Mouse (Mus musculus) cerebellum, adult 11 months (tissue): ENCODE measurements around the gene Rgr.

ENCODE experiments used
- DNase-seq: peaks from one replicate; pipeline ENCODE4 v3.0.0; 2022

Rgr gene

GRCm38 (mm10) chr14:37048914-37049410 is at the start of gene Rgr:
TSS of gene Rgr (minus strand) at chr14:37048964.
- no peak for DNase-seq

GRCm38 (mm10) chr14:37097956-37098530 is 49.3 kb upstream of the Rgr start, which contains the start of gene Cdhr1:
TSS of gene Cdhr1 (minus strand) at chr14:37098347.
- no peak for DNase-seq

- no peak for DNase-seq
Observed at GRCm38 (mm10) chr14:37095556-37095955, 46.8 kb upstream of the Rgr start.

- DNase-seq = no peak
Observed at GRCm38 (mm10) chr14:37094436-37094835, 45.7 kb upstream of the Rgr start.

GRCm38 (mm10) chr14:37083755-37084154 is 35.0 kb upstream of the Rgr start:
- no peak for DNase-seq

GRCm38 (mm10) chr14:37080724-37081123 is 32.0 kb upstream of the Rgr start:
- no peak for DNase-seq

GRCm38 (mm10) chr14:37068516-37068915 is 19.8 kb upstream of the Rgr start:
- no peak for DNase-seq

GRCm38 (mm10) chr14:37067629-37068028 is 18.9 kb upstream of the Rgr start, which contains the start of gene Lrit2:
TSS of gene Lrit2 (plus strand) at chr14:37067929.
- DNase-seq = no peak

- no peak for DNase-seq
Observed at GRCm38 (mm10) chr14:37066636-37067035, 17.9 kb upstream of the Rgr start.

GRCm38 (mm10) chr14:37064849-37065248 is 16.1 kb upstream of the Rgr start:
- DNase-seq = no peak

- no peak for DNase-seq
Observed at GRCm38 (mm10) chr14:37034432-37034831, 14.3 kb downstream of the Rgr start.

- DNase-seq = peak; percentile 67
Observed at GRCm38 (mm10) chr14:37033241-37033640, 15.5 kb downstream of the Rgr start.

- DNase-seq = no peak
Observed at GRCm38 (mm10) chr14:37032481-37033104, 16.2 kb downstream of the Rgr start.

- no peak for DNase-seq
Observed at GRCm38 (mm10) chr14:37028555-37028954, 20.2 kb downstream of the Rgr start.

- DNase-seq = no peak
Observed at GRCm38 (mm10) chr14:37027951-37028350, 20.8 kb downstream of the Rgr start.

GRCm38 (mm10) chr14:37027248-37027933 is 21.4 kb downstream of the Rgr start:
- no peak for DNase-seq

- no peak for DNase-seq
Observed at GRCm38 (mm10) chr14:37015894-37016293, 32.9 kb downstream of the Rgr start.

GRCm38 (mm10) chr14:37013644-37014043 is 35.1 kb downstream of the Rgr start:
- no peak for DNase-seq

- DNase-seq = no peak
Observed at GRCm38 (mm10) chr14:37009686-37010085, 39.1 kb downstream of the Rgr start.

- no peak for DNase-seq
Observed at GRCm38 (mm10) chr14:37006489-37006888, 42.3 kb downstream of the Rgr start.

- DNase-seq = no peak
Observed at GRCm38 (mm10) chr14:37005865-37006264, 42.9 kb downstream of the Rgr start.

- DNase-seq = no peak
Observed at GRCm38 (mm10) chr14:37003431-37004095, 45.2 kb downstream of the Rgr start.

GRCm38 (mm10) chr14:37002852-37003251 is 45.9 kb downstream of the Rgr start:
- no peak for DNase-seq
